Mouse (Mus musculus) bone marrow, adult 2 months (tissue): Measurements from ENCODE around the gene Adora1. TPM values are rescaled to one million over a fixed set of nuclear protein-coding genes. Genes with fewer than 3 reads are reported as not detected.
"Not testable (repeated sequence)": the region's sequence is repeated elsewhere in the genome, so short reads cannot be mapped to it uniquely, and the experiment has no call there.

ENCODE experiments used
- H3K27ac ChIP-seq: fragments of 200-500 bp; 2 replicates; pipeline ENCODE4 v1.5.1; 2012; ENCODE audit warnings: low read depth, mild to moderate bottlenecking, control low read depth, inconsistent platforms, low read length; ENCODE audit not compliant: control insufficient read depth, poor library complexity, insufficient read depth
- H3K4me1 ChIP-seq: fragments of 200-500 bp; 2 replicates; pipeline ENCODE4 v1.6.1; 2011; ENCODE audit warnings: low read length; ENCODE audit not compliant: control insufficient read depth, insufficient read depth
- H3K4me3 ChIP-seq: fragments of 200-500 bp; replicated peaks from 2 replicates; pipeline ENCODE3; 2011; ENCODE audit warnings: mild to moderate bottlenecking, low read depth, low read length, control low read depth; ENCODE audit not compliant: control insufficient read depth
- CTCF ChIP-seq: fragments of 200-500 bp; IDR thresholded peaks from 2 replicates; pipeline ENCODE4 v1.5.1; 2011; ENCODE audit warnings: low read length, control low read depth; ENCODE audit not compliant: control insufficient read depth, insufficient read depth
- POLR2A ChIP-seq: fragments of 200-500 bp; IDR thresholded peaks from 2 replicates; pipeline ENCODE4 v1.6.1; 2011; ENCODE audit warnings: low read depth, mild to moderate bottlenecking, control low read depth, low read length, borderline replicate concordance; ENCODE audit not compliant: control insufficient read depth
- WGBS: fragments of 180-500 bp; shearing (Covaris S2); methylation state at CpG from one replicate; pipeline ENCODE4 v1.1.7; 2018; 5-methylcytosine and 5-hydroxymethylcytosine counted together
- polyA plus RNA-seq: library from polyadenylated mRNA; stranded (reverse); fragments of >200 nt; gene quantifications from 2 replicates; pipeline ENCODE4 v1.2.4, GENCODE M21; 2011; ENCODE audit warnings: low replicate concordance; ENCODE audit not compliant: missing spikeins, insufficient read depth, insufficient read length

The Adora1 gene
- polyA plus RNA-seq, 1 experiment: not detected

DNA sequence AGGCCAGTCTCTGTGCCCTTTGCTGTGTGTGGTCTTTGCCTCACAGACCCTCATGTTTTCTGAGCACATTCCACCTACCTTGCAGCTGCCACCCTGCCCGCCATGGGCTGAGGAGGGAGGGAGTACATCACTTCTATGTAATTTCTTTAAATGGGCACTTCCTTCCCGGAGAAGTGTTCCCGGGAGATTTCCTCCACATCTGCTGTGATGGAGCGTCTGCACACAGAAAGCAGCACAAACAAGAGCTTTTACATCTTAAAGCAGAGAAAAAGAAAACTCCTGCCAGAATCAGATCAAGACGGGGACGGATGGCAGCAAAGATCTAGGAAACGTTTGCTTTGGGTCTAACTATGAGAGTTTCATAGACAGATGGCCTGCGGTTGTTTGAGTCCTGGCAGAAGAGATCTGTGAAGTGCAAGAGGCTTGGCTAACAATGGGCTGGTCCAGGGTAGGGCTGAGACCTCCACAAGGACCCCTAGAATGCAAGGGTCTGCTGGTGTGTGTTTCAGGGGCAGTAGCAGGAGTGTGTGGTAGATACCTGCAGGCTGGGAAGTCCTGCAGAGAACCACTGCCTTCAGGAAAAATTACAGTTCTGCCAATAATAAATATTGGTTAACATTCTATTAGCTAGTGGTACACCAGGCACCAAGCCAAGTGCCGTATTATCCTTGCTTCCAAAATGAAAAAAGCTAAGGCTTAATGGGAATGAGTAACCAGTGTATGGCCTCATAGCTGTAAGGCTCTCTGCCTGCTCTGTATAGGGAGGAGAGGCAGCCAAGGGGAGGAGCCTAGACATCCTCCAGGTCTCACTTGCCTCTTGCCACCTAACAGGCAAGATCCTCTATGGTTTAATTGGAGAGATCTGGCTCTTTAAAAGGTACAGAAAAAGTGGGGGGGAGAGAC is 38.5 kb upstream of the Adora1 start:
- no peak for TF ChIP-seq POLR2A
- TF ChIP-seq CTCF: no peak
- WGBS: 72% methylated on average over 9 of the region's 9 CpGs
- no peak overlapping the region for H3K4me3 ChIP-seq
- no peaks in the 10 kb centered on the region for H3K4me1 ChIP-seq
- H3K27ac ChIP-seq: no peak overlapping the region

DNA sequence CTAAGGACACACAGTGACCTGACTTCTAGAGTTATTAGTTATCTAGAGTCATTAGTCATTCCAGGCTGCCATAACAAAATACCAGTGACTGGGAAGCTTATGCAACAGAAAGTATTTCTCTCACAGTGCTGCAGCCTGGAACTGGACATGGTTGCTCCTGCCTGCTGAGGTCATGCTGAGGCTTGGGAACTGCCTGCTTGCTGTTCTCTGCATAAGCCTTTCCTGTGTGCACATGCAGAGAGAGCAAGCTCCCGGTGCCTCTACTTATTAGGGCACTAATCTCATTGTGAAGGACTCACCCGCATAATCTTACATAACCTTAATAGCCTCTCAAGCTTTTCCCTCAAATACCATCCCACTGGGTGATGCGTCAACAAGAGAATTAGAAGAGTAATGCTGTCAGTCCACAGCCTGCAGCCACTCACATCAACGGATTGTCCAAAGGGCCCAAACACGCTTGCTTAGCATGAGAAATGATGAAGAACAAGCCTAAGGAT is 37.6 kb upstream of the Adora1 start:
- no peak for TF ChIP-seq CTCF
- TF ChIP-seq POLR2A: no peak
- Histone ChIP-seq H3K27ac (no peak overlapping the region), H3K4me1 (no peaks in the 10 kb centered on the region; the same call in 1 of the 2 replicates), H3K4me3 (no peak overlapping the region)
- WGBS: 79% methylated on average over 5 of the region's 5 CpGs

DNA sequence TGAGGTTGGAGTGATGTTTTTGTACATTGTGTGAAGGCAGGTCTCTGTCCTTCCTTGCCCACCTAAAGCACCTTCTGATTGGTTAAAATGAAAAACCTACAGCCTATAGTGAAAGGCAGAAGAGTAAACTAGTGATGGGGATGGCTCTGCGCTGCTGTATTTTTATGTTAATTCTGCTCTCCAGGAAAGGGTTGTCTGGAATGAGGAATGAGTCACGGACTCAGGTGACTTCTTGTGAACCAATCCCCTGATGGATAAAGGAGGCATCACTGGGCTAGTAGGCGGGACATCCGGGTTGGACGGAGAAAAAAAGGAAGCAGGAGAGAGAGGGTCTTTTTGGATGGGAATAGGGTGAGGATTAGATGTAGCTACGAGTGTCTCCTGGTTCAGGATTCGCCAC is 34.8 kb upstream of the Adora1 start:
- TF ChIP-seq CTCF (no peak), POLR2A (no peak)
- Histone ChIP-seq H3K4me1 (no peaks in the 10 kb centered on the region; the same call in 1 of the 2 replicates), H3K27ac (no peak overlapping the region), H3K4me3 (no peak overlapping the region)
- 81% methylated on average over 7 of the region's 7 CpGs for WGBS

DNA sequence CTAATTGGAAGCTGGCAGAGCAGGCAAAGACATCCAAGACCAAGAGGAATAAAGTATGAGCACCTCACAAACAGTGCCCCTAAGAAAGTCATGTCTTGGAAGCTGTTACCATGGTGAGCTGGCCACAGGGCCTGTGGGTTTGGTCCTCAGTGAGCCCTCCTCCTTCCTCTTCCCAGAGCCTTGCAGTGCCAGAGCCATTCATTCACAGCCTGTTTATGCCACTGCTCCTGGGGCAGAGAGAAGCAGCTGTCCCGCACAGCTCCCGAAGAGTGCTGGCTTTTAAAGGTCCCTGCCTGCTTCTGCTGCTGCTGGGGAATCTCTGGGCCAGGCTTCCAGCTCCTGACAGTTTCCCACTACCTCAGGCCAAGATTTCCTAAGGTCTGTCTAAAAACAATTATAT is 30.6 kb upstream of the Adora1 start:
- Histone ChIP-seq H3K4me3 (no peak overlapping the region), H3K4me1 (no peaks in the 10 kb centered on the region; the same call in 1 of the 2 replicates), H3K27ac (no peak overlapping the region)
- TF ChIP-seq CTCF: no peak
- TF ChIP-seq POLR2A: no peak
- 48% methylated on average over 2 of the region's 2 CpGs for WGBS

DNA sequence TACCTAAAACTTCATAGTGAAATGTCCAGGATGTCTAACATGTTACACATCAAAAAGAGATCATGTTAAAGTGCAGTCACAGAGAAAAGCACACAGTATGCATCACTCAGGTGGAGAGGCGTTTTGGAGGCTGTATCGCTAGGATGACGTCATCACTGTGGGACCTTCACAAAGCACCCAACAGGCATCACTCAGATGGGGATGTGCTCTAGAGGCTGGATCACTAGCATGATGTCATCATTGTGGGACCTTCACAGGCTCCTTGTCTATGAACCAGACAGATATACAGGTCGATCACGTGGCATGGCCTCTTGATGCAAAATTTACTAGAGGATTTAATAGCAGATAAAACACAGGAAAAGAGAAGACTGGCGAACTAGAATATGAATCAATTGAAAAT is 29.1 kb upstream of the Adora1 start:
- Histone ChIP-seq H3K4me3 (no peak overlapping the region), H3K27ac (no peak overlapping the region), H3K4me1 (no peaks in the 10 kb centered on the region; the same call in 1 of the 2 replicates)
- WGBS: 85% methylated on average over 6 of the region's 6 CpGs
- TF ChIP-seq CTCF: no peak
- TF ChIP-seq POLR2A: no peak

DNA sequence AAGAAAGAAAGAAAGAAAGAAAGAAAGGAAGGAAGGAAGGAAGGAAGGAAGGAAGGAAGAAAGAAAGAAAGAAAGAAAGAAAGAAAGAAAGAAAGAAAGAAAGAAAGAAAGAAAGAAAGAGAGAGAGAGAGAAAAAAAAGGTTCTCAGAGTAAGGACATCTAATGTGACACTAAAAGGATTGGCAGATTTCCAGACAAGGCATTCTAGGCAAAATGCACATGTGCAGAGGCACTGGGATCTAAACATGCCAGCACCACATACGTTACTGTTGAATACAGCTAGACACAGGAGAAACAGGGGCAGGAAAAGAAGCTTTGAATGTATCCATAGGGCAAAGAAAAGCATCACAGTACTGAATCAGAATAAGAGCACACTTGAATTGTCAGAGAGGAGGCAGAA is 14.4 kb upstream of the Adora1 start:
- H3K27ac ChIP-seq, H3K4me1 ChIP-seq, H3K4me3 ChIP-seq: not testable (repeated sequence)
- WGBS: 84% methylated on average over 1 of the region's 1 CpGs

DNA sequence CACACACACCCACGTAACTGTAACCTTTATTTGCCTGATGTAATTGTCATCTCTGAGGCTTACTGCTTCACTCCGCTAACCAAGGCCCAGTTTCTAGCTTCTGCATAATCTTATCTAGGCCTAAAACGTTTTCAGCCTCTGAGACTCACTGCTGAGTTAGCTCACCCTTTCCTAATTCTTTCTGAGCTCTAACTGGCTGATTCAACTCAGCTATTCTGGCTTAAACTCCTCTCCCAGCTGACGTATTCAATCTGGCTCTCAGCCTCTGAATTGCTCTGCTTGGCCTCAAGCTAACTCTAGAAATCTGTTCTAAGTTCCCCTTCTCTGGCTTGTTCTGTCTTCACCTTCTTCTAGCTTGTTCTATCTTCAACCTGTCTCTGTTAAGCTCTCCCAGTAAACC is 11.4 kb upstream of the Adora1 start:
- 70% methylated on average over 4 of the region's 4 CpGs for WGBS
- no peak overlapping the region for H3K4me3 ChIP-seq
- TF ChIP-seq POLR2A (no peak), CTCF (no peak)
- H3K4me1 ChIP-seq: no peaks in the 10 kb centered on the region
- no peak overlapping the region for H3K27ac ChIP-seq

DNA sequence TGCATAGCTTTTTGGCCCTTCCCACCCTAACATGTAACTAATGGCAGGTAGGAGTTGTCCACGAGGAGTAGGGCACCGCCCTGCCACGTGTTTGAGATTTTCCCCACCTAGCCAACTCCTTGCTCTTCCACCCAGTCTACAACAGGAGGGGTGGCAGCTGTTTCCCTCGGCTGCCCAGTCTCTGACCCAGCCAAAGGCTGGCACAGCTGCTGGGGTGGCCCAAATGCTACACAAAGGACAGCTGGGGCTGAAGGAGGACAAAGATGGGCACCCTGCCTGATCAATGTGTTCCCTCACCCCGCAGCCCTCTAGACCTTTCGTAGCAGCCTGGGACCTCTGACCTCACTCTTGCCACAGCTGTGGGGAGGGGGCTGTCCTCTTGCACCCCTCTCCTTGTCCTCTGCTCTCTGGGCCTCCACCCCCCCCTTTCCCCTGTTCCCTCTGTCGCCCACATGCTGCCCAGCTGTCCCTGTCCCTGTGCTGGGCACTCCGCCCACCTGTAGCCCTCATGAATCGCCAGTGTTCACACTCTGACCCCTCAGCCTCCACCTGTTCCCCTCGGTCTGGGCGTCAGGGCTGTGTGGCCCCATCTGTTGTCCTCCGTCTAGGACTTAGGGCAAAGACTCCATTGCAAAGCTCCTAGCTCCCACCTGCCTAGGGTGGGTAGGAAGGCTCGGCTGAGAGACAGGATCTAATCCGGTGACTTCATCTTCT is 9.9 kb upstream of the Adora1 start:
- WGBS: 76% methylated on average over 14 of the region's 14 CpGs
- TF ChIP-seq POLR2A: no peak
- TF ChIP-seq CTCF: no peak

More for the DNA sequence above, 9.9 kb upstream of the Adora1 start:
- Histone ChIP-seq H3K4me3 (no peak overlapping the region), H3K27ac (no peak overlapping the region), H3K4me1 (no peaks in the 10 kb centered on the region)
